Mouse (Mus musculus): ENCODE results near the gene Eif4enif1. TPM values are rescaled to one million over a fixed set of nuclear protein-coding genes. Genes with fewer than 3 reads are reported as not detected.

Eif4enif1 gene
- total RNA-seq, 2 experiments from 2014 or later: 46.4 to 58.8 TPM

DNA sequence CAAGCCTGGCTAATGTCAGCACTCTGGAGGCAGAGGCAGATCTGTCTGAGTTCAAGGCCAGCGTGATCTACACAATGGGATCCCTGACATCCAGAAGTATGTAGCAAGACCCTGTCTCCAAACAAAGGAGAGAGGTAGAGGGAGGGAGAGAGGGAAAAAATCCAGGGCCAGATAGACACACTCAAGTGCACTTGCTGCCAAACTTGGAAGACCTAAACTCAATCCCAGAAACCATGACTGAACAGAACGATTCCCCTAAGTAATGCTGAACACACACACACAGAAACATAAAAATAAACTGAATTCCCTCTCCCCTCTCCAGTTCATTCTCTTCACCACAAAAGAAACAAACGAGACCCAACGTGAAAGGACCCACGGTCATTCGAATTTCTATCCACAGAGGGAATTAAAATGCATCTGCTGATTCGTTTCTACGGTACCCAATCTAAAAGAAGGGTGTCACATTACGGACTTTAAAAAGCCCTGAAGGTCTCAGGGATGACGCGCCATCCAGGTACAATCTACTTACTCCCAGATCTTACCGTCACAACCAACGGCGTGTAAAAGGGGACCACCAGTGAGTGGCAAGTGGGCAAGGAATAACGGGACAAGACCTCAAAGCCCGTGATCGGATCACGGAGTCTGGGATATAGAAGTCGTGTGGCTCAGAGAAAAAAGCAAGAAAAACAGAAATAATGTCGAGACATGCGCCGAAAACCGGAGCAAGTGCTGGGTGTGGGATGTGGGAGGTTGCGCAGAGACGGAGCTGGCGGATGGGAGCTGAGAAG lies 63.3 kb downstream of the Eif4enif1 start:
- no peak for DNase-seq (ENCODE audit: low spot score in 2 of 2)

DNA sequence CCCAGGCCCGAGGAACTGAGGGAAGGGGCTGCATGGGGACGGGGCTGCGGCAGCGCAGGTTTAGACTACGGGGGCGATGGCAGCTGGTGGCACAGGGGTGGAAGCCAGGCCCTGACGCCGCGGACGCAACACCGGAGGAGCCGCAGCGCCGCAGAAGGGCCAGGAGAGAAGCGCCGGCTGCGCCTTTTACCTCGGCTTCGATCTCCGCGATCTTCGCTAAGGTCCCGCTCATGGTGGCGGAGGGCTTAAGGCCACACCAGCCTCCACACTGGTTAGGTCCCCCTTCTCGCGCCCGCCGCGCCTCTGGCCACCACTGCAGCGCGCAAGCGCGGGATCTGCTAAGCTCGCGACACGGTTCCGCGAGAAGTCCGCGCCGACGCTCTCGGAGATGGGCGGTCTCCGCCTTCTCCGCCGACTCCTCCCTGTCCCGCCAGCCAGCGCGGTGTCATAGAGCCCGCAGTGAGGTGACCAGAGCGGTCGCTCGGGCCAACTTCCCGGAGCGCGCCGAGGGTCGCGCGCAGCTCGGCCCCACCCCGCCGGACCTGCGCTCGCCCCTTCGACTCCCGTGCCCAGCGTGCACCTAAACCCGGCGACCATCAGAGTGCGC lies 64.0 kb downstream of the Eif4enif1 start, which contains the start of gene Drg1:
Drg1 (minus strand) TSS at position 337 of the 607 bp plus-strand sequence.
- peak; percentile 89 to 91 for DNase-seq (ENCODE audit: low spot score in 2 of 2)

DNA sequence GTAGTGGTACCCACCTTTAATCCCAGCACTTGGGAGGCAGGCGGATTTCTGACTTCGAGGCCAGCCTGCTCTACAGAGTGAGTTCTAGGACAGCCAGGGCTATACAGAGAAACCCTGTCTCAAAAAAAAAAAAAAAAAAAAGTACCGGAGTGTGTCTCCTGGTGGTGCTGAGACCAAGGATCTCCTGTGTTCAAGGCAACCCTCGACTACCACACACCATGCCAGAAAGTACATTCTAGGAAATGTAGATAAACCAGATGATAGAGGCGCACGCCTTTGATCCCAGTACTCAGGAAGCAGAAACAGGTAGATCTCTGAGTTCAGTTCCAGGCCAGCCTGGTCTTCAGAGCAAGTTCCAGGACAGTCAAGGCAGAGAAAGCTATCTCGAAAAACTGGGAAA lies 64.9 kb downstream of the Eif4enif1 start:
- no peak for DNase-seq (ENCODE audit: low spot score in 2 of 2)

DNA sequence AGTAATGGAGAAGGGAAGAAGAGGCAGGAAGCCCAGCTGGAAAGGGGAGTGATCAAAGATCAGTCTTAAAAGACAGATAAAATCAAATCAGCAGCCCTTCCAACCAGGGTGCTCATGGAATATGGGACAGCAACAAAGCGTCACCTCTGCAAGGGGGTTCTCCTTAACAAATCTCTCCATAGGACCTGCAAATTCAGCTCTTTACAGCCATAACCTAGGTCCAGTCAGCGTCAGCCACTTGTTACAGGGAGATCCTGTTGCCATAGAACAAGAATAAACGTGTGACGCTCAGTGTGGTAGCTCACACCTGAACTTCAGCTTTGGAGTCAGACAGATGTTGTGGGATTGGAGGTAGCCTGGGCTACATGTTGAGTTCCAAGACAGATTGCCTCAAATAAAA lies 67.0 kb downstream of the Eif4enif1 start:
- no peak for DNase-seq (ENCODE audit: low spot score in 2 of 2)

DNA sequence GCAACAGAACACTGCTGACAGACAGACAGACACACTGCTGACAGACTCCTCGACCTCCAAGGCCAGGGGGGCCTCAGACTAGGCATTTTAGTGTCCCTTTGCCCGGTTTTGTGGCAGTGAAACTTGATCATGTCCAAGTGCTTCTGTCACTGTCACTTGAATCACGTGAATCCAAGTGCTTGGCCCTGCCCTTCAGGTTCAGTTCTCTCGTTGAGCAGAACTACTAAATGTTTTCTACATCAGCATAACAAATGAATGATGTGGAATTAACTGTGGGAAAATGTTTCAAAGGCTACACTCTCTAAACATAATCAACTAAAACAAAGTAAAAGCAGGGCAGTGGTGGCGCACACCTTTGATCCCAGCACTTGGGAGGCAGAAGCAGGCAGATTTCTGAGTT lies 76.2 kb downstream of the Eif4enif1 start:
- DNase-seq (ENCODE audit: low spot score in 2 of 2): no peak

DNA sequence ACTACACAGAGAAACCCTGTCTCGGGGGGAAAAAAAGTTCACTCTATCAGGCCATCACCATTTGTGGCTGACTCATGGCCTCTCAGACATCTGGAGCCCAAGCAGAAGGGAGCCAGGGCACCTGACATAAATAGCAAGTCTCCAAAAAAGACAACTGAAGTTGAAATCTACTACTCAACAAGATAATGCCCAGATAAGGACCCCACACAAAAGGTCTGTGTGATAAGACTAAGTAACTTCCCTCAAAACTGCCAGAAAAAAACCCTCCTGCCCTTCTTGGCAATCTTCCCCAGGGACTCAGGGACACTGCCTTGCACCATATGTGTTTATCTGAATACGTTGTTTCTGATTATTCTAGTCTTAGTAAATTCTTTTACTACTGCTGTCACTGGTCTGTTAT lies 77.5 kb downstream of the Eif4enif1 start:
- no peak for DNase-seq (ENCODE audit: low spot score in 2 of 2)

DNA sequence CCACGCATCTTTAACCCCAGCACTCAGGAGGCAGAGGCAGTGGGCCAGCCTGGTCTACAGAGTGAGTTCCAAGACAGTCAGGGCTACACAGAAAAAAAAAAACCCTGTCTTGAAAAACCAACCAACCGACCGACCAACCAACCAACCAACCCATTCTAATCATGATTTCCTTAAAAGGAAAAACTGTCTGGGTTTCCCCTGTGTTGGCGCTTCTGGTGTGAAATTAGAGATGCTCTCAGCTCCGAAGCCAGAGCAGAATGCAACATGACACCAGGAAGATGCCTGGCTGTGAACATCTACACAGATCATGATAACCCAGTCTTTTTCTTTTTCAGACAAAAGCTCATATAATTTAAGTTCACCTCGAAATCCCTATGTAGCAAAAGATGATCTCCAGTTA lies 80.7 kb downstream of the Eif4enif1 start:
- no peak for DNase-seq (ENCODE audit: low spot score in 2 of 2)

DNA sequence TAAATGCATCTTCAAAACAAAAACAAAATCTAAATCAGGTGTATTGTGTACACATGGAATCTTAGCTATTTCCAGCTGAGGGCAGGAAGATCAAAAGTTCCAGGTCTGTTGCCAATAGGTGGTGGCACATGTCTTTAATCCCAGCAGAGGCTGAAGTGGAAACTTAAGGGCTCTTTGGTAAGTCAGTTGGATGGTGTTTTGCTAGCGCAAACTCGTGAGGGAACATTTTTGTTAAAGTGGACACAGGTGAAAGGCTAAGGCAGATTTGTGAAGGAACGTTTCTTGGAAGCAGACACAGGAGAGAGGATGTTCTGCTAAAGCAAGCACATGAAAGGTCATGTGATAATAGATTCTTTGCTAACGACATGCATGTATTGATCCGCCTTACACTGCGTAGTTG lies 81.5 kb downstream of the Eif4enif1 start:
- DNase-seq (ENCODE audit: low spot score in 2 of 2): no peak

DNA sequence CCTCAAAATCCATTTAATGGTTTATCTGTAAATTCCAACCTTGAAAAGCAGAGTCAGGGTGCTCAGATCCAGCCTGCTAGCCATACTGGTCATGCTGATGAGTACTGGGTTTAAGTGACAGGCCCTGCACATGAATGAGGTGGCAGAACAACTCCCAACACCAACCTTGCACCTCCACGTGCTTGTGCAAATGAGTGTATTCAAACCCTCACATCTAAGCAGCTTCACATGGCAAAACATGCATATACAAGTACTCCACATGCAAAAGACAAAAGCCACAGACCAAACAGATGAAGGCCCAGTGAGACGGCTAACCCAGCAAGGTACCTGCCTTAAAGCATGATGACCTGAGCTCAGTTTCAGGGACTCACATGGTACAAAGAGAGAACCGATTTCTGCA lies 83.7 kb downstream of the Eif4enif1 start:
- no peak for DNase-seq (ENCODE audit: low spot score in 2 of 2)

DNA sequence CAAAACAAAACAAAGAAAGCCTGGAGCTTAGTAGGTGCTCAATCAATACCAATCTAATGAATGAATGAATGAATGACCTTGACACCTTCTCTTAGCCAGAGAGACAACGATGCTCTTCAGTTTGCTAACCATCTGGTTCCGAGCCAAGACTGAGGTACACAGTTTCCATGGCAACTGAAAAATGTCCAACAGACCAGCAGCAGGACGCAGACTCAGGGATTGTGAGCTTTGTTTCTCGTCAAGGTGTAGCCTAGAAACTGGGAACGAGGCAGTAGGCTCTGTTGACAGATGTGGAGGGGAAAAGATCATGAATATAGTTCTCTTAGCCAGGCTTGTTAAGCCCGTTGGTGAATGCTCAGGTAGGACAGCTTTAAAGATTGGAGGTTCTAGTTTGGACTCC lies 84.9 kb downstream of the Eif4enif1 start:
- no peak for DNase-seq (ENCODE audit: low spot score in 2 of 2)

DNA sequence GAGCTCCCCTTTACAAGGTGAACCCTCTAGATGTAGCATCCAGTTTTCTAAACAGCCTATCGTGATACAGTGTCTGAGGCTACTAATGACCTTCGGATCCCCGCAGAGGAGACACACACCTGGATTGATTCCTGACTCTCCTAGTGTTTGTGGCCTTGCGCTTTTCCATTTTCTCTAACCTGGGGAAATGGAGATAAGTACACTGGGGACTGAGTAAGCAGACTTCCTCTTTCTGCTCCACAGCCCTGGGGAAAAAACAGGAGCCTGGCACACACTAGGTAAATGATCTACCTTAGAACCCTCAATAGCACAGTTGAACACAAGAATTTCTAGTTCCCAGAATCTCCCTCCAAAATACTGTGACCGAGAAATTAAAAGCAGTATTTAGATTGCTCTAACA lies 85.7 kb downstream of the Eif4enif1 start:
- DNase-seq (ENCODE audit: low spot score in 2 of 2): no peak

DNA sequence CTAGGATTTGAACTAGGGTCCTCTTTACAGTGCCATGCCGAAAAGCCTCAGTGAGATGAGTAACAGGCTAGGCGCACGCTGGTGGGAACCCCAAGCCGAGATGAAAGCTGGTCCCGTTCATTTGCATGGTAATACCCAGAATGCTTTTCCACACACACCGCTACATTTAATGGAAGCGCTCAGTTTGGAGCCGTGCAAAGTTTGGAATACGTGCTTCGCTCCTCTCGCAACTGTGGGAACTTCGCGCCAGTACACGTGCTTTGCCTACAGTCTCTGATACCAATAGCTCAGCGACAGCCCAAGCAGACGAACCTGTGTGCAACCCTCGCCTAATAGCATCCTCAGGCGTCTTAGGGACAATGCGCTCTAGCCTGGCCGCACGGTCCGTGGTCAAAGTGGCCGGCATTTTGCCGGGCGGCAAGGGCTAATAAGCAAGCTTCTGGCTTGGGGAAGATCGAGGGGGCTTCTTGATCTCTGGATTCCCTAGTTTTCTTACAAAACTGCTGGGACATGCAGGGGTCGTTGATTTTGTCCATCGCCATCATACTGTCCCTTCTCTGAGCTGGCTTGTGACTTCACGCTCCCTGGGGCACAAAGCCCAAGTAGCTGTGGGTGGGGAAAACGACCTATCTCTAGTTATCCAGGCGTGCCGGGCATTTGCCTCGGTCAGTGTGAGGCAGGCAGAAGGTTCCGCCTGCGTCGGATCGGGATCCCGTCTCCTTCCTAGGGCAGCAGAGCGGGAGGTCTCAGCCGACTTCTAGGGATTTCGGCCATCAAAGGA lies 86.5 kb downstream of the Eif4enif1 start, which contains the start of gene Patz1:
Patz1 (plus strand) TSS at position 354 of the 781 bp plus-strand sequence.
- peak; percentile 43 to 69 for DNase-seq (ENCODE audit: low spot score in 2 of 2)

DNA sequence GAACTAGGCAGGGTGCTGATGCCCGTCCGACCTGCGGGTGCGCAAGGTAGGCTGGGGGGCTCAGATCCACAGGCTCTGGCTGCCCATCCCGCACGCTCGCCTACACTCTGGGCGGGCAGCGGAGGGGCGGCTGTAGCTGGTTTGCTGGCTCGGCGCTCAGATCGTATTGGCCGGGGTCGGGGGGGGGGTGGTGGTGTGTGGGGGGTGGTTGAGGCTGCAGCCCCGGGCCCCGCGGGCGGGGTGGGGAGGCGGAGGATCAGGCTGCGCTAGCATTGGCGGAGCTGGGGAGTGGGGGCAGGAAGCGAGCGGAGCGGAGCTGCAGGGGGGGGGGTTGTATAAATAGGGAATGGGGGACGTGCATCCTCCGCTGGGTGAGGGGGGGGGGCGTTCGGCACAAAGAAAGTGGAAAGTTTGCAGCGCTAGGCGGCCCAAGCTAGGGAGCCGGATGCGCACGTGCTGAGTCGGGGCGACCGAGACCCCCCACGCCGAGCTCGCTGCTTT lies 87.2 kb downstream of the Eif4enif1 start:
- peak; percentile 55 to 58 for DNase-seq (ENCODE audit: low spot score in 2 of 2)

DNA sequence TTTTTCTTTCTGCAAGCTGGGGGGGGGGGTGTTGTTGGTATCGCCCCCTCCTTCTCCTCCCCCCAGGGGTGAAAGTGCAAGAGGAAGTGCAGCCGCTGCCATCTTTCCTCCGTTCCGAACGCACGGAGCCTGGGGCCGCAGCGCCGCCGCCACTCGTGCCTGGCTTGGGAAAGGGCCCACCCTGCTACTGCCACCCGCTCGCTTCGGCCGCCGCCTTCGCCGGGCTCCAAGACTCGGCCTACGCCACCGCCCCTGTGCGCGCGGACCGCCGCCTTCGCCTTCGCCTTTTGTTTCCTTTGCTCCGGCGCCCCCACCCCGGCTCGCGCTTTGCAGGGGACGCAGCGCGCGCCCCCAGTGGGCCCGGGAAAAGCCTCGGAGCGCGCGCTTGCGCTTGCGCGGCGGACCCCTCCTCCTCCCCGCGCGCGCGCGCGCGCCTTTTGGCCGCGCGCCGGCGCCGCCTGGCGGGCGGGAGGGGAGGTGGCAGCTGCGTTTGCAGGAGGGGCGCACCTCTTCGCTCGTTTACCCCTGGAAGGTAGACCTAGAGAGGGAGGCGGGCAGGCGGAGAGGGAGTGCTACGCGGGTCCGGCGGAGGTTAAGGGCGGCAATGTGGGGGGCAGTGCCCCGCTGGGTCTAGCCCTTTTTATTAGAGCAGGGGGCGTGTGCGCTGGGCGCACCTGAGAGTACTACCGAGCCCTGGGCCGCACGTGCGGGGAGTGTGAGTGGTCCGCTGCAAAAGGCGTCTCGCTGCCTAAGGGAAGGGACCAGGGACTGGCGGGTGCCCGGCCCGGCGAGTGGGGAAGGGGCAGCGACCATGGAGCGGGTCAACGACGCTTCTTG lies 87.8 kb downstream of the Eif4enif1 start:
- peak; percentile 76 to 82 for DNase-seq (ENCODE audit: low spot score in 2 of 2)

DNA sequence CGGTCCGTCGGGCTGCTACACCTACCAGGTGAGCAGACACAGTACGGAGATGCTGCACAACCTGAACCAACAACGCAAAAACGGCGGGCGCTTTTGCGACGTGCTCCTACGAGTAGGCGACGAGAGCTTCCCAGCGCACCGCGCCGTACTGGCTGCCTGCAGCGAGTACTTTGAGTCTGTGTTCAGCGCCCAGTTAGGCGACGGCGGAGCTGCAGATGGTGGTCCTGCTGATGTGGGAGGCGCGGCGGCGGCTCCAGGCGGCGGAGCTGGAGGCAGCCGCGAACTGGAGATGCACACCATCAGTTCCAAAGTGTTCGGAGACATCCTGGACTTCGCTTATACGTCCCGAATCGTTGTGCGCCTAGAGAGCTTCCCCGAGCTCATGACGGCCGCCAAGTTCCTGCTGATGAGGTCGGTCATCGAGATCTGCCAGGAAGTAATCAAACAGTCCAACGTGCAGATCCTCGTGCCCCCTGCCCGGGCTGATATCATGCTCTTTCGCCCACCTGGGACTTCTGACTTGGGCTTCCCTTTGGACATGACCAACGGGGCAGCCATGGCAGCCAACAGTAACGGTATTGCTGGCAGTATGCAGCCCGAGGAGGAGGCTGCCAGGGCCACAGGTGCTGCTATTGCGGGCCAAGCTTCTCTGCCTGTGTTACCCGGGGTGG lies 88.6 kb downstream of the Eif4enif1 start:
- DNase-seq (ENCODE audit: low spot score in 2 of 2): peak; percentile 41 to 45

DNA sequence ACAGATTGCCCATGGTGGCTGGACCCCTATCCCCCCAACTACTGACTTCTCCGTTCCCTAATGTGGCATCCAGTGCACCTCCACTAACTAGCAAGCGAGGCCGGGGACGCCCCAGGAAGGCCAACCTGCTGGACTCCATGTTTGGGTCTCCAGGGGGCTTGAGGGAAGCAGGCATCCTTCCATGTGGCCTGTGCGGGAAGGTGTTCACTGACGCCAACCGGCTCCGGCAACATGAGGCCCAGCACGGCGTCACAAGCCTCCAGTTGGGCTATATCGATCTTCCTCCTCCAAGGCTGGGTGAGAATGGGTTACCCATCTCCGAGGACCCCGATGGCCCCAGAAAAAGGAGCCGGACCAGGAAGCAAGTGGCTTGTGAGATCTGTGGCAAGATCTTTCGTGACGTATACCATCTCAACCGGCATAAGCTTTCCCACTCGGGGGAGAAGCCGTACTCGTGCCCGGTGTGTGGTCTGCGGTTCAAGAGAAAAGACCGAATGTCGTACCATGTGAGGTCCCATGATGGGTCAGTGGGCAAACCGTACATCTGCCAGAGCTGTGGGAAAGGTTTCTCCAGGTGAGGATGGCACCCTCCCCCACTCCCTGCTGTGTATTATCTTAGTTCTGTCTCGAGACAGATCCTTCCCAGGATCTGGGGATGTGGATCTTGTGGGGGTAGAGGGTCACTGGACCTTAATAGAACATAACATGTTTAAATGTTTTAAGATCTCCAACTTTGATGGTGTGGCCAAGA lies 89.3 kb downstream of the Eif4enif1 start:
- DNase-seq (ENCODE audit: low spot score in 2 of 2): no peak

DNA sequence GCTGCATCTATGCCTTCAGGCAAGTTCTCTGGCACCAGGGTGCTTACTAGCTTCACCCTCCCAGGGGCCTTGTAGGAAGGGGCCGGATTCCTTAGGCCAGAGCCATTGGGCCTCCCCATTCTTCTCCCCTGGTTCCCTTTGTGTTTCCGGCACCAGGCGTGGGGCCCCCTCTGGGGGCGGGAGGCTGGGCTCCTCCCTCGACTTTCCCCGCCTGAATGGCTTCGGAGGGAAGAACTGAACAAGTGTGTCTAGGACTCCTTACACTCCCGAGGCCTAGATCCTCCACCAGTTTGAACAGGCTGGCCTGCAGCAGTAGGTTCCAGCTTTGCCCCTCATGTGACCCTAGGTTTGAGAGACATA lies 89.8 kb downstream of the Eif4enif1 start:
- DNase-seq (ENCODE audit: low spot score in 2 of 2): peak; percentile 35 to 40

DNA sequence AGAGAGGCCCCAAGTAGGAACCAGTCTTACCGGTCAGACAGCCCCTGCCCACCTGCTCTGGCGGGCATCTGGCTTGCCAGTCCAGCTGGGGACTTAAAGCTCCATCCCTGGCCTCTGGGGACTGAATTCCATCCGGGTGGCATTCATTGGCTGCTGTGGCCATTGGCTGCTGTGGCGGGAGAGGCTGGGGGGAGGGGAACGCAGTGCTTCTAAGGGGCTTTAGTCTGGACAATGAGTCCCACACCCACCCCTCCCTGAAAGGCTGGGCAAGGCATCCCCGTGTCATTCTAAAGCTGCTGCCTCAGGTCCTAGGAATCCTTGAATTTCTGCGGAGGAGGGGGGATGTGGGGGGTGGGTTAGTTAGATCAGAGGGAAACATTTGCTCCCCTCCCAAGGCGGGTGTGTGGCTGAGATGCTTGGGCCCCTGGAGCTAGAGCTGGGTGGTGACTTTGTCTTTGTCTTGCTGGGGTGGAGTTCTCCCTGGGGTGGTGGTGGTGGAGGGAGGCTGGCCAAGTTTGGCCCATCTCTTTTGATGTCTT lies 90.6 kb downstream of the Eif4enif1 start:
- no peak for DNase-seq (ENCODE audit: low spot score in 2 of 2)

DNA sequence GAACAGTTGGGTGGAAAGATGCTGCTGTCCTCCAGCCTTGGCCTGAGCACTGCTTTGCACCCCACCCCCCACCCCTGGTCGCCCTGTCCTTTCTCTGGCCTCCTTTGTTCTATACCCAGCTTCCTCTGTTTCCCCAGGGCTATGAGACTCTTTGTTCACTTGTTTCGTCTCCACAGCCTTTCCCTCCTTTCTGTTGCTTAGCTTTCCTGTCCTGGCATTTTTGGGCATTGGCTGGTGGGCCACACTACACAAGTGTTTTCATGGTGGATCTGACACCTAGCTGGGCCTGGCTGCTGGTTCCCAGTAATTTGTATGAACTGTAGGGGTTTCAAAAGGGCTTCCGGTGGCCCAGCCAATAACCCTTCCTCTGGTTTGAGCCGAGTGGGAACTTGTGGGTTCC lies 91.2 kb downstream of the Eif4enif1 start:
- no peak for DNase-seq (ENCODE audit: low spot score in 2 of 2)
